Mouse (Mus musculus): ENCODE measurements around the gene Rasef.
"Not testable (repeated sequence)": the region's sequence is repeated elsewhere in the genome, so short reads cannot be mapped to it uniquely, and the experiment has no call there.

Rasef gene

GRCm38 (mm10) chr4:73718761-73719160 is 72.0 kb downstream of the Rasef start:
- Histone ChIP-seq H3K36me3 (ENCODE audit: control insufficient read depth, insufficient read depth, low read length, poor library complexity, severe bottlenecking) (no peaks in the 10 kb centered on the region), H3K27me3 (ENCODE audit: control insufficient read depth, insufficient read depth, low read length, poor library complexity, severe bottlenecking) (no peaks in the 10 kb centered on the region)
- DNase-seq (ENCODE audit: low read depth, low spot score) = no peak

- DNase-seq (ENCODE audit: low read depth, low spot score); H3K27me3 ChIP-seq (ENCODE audit: control insufficient read depth, insufficient read depth, low read length, poor library complexity, severe bottlenecking); H3K36me3 ChIP-seq (ENCODE audit: control insufficient read depth, insufficient read depth, low read length, poor library complexity, severe bottlenecking): not testable (repeated sequence)
These were observed 107.6 kb downstream of the Rasef start, which contains the start of gene Gm428 for GRCm38 (mm10) chr4:73683216-73683615. Gm428 (plus strand) TSS chr4:73683516.

- not testable (repeated sequence) for H3K36me3 ChIP-seq (ENCODE audit: control insufficient read depth, insufficient read depth, low read length, poor library complexity, severe bottlenecking); DNase-seq (ENCODE audit: low read depth, low spot score); H3K27me3 ChIP-seq (ENCODE audit: control insufficient read depth, insufficient read depth, low read length, poor library complexity, severe bottlenecking)
These were observed 122.7 kb downstream of the Rasef start, which contains the start of gene Gm11239 for GRCm38 (mm10) chr4:73668054-73668453. Gm11239 (plus strand) TSS chr4:73668354.

All from splenic B cell, adult 2 months (primary cell).